Mouse (Mus musculus) midbrain, embryonic 12.5 days (tissue): Measurements from ENCODE around the gene Slc10a3. TPM values are rescaled to one million over a fixed set of nuclear protein-coding genes. Genes with fewer than 3 reads are reported as not detected.

Experiments used
- ATAC-seq: fragments of 200-750 bp; cut with Nextera tagmentation; 2 replicates; pipeline ENCODE4 v1.8.0; 2017; ENCODE audit warnings: low read depth, moderate TSS enrichment, moderate library complexity; ENCODE audit not compliant: low FRiP score
- H3K27ac ChIP-seq: fragments of 300-500 bp; sonication (generic); replicated peaks from 2 replicates; pipeline ENCODE4 v1.5.1; 2016; ENCODE audit warnings: mild to moderate bottlenecking
- H3K27me3 ChIP-seq: fragments of 300-500 bp; sonication (generic); 2 replicates; pipeline ENCODE4 v1.6.1; 2016; ENCODE audit warnings: mild to moderate bottlenecking
- H3K36me3 ChIP-seq: fragments of 300-500 bp; sonication (generic); 2 replicates; pipeline ENCODE4 v1.6.1; 2016
- H3K4me1 ChIP-seq: fragments of 300-500 bp; sonication (generic); 2 replicates; pipeline ENCODE4 v1.6.1; 2016
- H3K4me2 ChIP-seq: fragments of 300-500 bp; sonication (generic); replicated peaks from 2 replicates; pipeline ENCODE4 v1.6.1; 2016; ENCODE audit warnings: mild to moderate bottlenecking, moderate library complexity
- H3K4me3 ChIP-seq: fragments of 300-500 bp; sonication (generic); 2 replicates; pipeline ENCODE4 v1.5.1; 2016; ENCODE audit warnings: mild to moderate bottlenecking
- H3K9ac ChIP-seq: fragments of 300-500 bp; sonication (generic); replicated peaks from 2 replicates; pipeline ENCODE4 v1.6.1; 2016; ENCODE audit warnings: mild to moderate bottlenecking, moderate library complexity
- H3K9me3 ChIP-seq: fragments of 300-500 bp; sonication (generic); 2 replicates; pipeline ENCODE4 v1.6.1; 2016; ENCODE audit warnings: mild to moderate bottlenecking
- WGBS: fragments of 180-500 bp; shearing (Covaris S2); methylation state at CpG from one replicate; pipeline ENCODE4 v1.1.7; 2016; 5-methylcytosine and 5-hydroxymethylcytosine counted together
- polyA plus RNA-seq: library from polyadenylated mRNA; unstranded; fragments of >200 nt; fragmentation: Nextera tagmentation; extraction: Ambion mirVana; gene quantifications from 2 replicates; pipeline ENCODE4 v1.2.1, GENCODE M21; 2016

Slc10a3 gene
- polyA plus RNA-seq, 1 experiment from 2014 or later = 9.0 TPM

DNA sequence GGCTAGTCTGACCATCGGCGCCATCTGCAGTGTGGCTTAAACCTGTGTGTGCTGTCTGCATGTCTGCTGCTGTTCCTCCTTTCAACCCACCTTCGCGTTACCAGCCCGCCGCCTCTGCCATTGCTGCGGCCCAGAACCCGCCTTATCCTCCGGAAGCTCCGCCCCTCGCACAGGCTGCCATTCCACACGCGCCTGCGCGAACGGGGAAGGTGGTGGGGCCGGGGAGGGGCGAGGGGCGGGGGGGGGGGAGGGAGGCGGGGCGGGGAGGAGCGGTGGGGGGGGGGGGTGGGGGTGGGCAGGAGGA, 19.7 kb downstream of the Slc10a3 start, which contains the start of gene Lage3:
Gene Lage3 (minus strand): TSS at position 152 of the 304 bp plus-strand sequence.
- no peaks in the 10 kb centered on the region for H3K27me3 ChIP-seq
- WGBS = 36% methylated on average over 3 of the region's 22 CpGs
- H3K9ac ChIP-seq = peak within 1 kb of the TSS; percentile 59
- peak within 1 kb of the TSS; percentile 42 for H3K27ac ChIP-seq
- no peaks in the 10 kb centered on the region for H3K4me1 ChIP-seq
- H3K4me3 ChIP-seq = peak within 1 kb of the TSS; percentile 44
- H3K9me3 ChIP-seq = no peaks in the 10 kb centered on the region
- ATAC-seq = peak; percentile 83
- H3K4me2 ChIP-seq = peak within 1 kb of the TSS; percentile 59
- H3K36me3 ChIP-seq = no peaks in the 10 kb centered on the region

DNA sequence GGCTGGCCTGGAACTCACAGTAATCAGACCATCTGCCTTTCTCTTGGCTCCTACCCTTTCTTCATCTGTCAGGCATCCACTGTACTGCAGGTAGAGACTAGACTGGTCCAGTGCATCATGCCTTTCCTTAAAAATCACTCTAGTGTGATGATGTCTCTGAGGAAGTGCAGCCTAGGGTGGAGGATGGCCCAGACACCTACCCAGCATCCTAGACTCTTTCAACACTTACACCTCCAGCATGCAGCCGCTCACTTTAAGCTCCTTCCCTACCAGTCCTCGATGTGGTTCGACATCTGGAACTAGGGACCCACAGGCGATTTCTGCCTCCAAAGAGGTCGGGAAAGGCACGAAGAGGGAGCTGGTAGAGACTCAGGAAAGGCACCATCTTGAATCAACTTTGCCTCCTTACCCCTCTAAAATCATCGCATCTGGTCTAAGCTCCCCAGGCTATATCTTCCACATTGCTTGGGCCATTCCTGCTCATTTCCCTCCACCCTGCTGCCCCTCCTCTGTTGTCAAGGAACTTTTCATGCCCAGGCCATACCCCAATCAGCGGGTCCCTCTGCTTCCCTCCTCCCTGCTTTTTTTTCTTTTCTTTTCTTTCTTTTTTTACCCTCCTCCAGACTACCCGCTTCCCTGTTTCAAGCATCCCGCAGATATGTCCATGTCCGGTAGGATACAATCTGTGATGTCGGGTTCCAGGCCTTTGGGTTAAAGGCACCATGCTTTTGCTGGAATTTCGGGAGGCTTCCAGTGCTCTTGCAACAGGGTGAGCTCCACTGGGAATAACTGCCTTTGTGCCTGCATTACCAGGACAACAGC, 20.3 kb downstream of the Slc10a3 start:
- H3K4me3 ChIP-seq = peak overlapping the region; percentile 44
- H3K36me3 ChIP-seq = no peaks in the 10 kb centered on the region
- peak overlapping the region; percentile 59 for H3K4me2 ChIP-seq
- peak overlapping the region; percentile 42 for H3K27ac ChIP-seq
- H3K9ac ChIP-seq = peak overlapping the region; percentile 59
- ATAC-seq = peak; percentile 47; the same call in 1 of the 2 replicates
- H3K27me3 ChIP-seq = no peaks in the 10 kb centered on the region
- 31% methylated on average over 13 of the region's 13 CpGs for WGBS
- H3K4me1 ChIP-seq = no peaks in the 10 kb centered on the region
- H3K9me3 ChIP-seq = no peaks in the 10 kb centered on the region

DNA sequence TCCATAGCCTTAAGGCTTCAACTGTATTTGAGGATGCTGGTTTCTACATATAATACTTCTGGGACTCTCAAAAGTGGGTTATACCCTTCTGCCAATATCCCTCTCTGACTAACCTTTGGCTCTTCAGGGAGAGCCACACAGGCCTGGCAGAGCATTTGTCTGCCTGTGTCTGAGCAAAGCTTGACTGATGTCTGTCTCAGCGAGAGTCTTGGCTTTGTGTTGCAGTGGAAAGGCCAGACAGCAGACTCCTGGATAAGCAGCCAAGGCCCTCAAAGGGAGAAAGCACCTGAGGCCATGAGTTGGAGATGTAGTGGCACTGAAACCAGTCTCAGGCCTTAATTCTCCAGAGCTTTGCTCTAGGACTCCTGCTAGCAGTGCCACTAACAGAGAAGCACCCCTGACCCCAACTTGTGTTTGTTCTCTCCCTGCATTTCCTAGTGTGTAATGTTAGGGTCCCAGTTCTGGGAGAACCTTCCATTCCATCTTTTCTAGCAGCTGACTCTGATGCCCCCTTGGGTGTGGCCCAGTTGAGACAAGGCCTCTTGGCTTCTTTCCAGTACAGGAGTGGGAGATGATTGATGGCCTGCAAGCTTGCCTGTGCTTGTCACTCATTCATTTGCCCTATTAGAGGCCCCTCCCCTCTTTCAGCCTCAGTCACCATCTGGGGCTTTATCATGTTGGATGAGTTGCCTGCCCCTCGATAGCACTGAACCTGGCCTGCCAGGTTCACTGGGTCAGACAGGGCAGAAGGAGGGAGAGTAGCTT, 42.8 kb downstream of the Slc10a3 start:
- peaks cover 12% of the 10 kb centered on the region for H3K4me1 ChIP-seq
- peak overlapping the region; percentile 22; the same call in 1 of the 2 replicates for H3K27ac ChIP-seq
- H3K9me3 ChIP-seq = no peaks in the 10 kb centered on the region
- 37% methylated on average over 2 of the region's 2 CpGs for WGBS
- peaks cover 29% of the 10 kb centered on the region for H3K36me3 ChIP-seq
- no peak for ATAC-seq
- H3K9ac ChIP-seq = peak overlapping the region; percentile 75; the same call in 1 of the 2 replicates
- H3K4me2 ChIP-seq = peak overlapping the region; percentile 61
- H3K4me3 ChIP-seq = peak overlapping the region; percentile 54
- H3K27me3 ChIP-seq = no peaks in the 10 kb centered on the region

DNA sequence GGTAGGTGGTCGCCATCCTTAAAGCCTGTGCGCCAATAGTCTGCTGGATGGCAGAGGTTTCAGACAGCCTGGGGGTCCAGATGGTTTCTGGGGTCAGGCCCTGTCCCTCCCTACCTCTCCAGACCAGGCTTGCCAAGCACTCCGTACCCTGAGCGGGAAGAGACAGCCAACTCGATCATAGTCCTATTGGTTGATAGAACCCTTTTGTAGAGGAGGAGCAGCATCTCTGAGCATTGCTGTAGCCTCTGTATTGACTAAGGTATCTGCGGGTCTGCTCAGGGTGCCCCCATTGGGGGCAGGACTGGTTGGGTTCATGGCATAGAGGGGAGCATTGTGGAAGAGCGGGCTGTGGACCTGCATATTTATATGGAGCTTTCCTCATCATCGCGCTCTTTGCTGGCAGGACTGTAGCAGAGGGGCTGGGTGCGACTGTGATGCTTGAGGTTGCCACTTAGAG, 43.9 kb downstream of the Slc10a3 start:
- peak overlapping the region; percentile 78 for H3K27ac ChIP-seq
- H3K4me1 ChIP-seq = peaks cover 12% of the 10 kb centered on the region
- peak overlapping the region; percentile 75 for H3K9ac ChIP-seq
- H3K27me3 ChIP-seq = no peaks in the 10 kb centered on the region
- peak; percentile 61 for ATAC-seq
- peak overlapping the region; percentile 61 for H3K4me2 ChIP-seq
- H3K4me3 ChIP-seq = peak overlapping the region; percentile 54
- H3K36me3 ChIP-seq = peaks cover 18% of the 10 kb centered on the region
- WGBS = 27% methylated on average over 10 of the region's 10 CpGs
- no peaks in the 10 kb centered on the region for H3K9me3 ChIP-seq

DNA sequence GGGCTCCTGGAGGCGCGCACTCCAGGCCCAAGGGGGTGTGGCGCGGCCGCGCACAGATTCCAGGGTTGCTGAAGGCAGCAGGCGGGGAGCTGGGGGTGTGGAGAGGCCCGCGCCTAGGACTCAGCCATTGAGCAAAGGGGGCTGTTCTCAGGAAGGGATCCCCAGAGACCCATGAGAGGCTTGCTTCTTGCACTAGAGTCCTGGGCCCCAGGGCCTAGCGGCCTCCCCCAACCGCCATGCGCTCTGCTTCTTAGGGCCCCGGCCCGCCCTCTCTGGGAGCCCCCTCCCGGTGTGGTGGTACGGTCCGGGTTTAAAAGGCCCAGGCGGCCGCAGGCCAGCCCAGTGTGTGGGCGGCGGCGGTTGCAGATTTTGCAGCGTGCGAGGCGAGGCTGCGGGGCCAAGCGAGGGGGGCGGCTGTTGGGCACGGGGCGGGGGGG, 44.4 kb downstream of the Slc10a3 start, which contains the start of gene Plxna3:
Gene Plxna3 (plus strand): TSS at position 342 of the 437 bp plus-strand sequence.
- Histone ChIP-seq H3K9ac (peak within 1 kb of the TSS; percentile 75), H3K9me3 (no peaks in the 10 kb centered on the region), H3K27me3 (no peaks in the 10 kb centered on the region), H3K36me3 (peaks cover 14% of the 10 kb centered on the region), H3K4me1 (peaks cover 12% of the 10 kb centered on the region), H3K4me3 (peak within 1 kb of the TSS; percentile 54), H3K4me2 (peak within 1 kb of the TSS; percentile 61), H3K27ac (peak within 1 kb of the TSS; percentile 78)
- ATAC-seq = peak; percentile 92
- 17% methylated on average over 24 of the region's 30 CpGs for whole genome bisulfite sequencing

Other genes with a start within 250 kb of the Slc10a3 start
- gene Opn1mw, start 245.9 kb downstream of the Slc10a3 start, polyA plus RNA-seq = not detected in 2 replicates
- gene Mecp2, start 238.0 kb downstream of the Slc10a3 start, polyA plus RNA-seq = 17.8 and 19.7 TPM in 2 replicates
- gene Tex28, start 205.5 kb downstream of the Slc10a3 start, polyA plus RNA-seq = not detected in 2 replicates
- gene Tktl1, start 196.1 kb downstream of the Slc10a3 start, polyA plus RNA-seq = 0.06 and 0.09 TPM in 2 replicates
- 210 and 233 TPM in 2 replicates for gene Flna, start 123.5 kb downstream of the Slc10a3 start, polyA plus RNA-seq
- gene Emd, start 118.7 kb downstream of the Slc10a3 start, polyA plus RNA-seq = 15.4 and 18.9 TPM in 2 replicates
- 521 and 544 TPM in 2 replicates for gene Rpl10, start 102.5 kb downstream of the Slc10a3 start, polyA plus RNA-seq
- gene Taz, start 91.4 kb downstream of the Slc10a3 start, polyA plus RNA-seq = 88.4 and 92.9 TPM in 2 replicates
- 4.6 and 5.3 TPM in 2 replicates for gene Dnase1l1, start 91.0 kb downstream of the Slc10a3 start, polyA plus RNA-seq
- 118 and 119 TPM in 2 replicates for gene Atp6ap1, start 76.3 kb downstream of the Slc10a3 start, polyA plus RNA-seq
- 616 and 685 TPM in 2 replicates for gene Gdi1, start 68.4 kb downstream of the Slc10a3 start, polyA plus RNA-seq
- gene Fam50a, start 60.3 kb downstream of the Slc10a3 start, polyA plus RNA-seq = 63.2 and 63.4 TPM in 2 replicates
- gene Plxna3, start 44.3 kb downstream of the Slc10a3 start, polyA plus RNA-seq = 51.3 and 55.4 TPM in 2 replicates
- gene Lage3, start 19.7 kb downstream of the Slc10a3 start, polyA plus RNA-seq = 99.7 and 104 TPM in 2 replicates
- 61.1 and 68.2 TPM in 2 replicates for gene Ubl4a, start 131 bp downstream of the Slc10a3 start, polyA plus RNA-seq
- gene Fam3a, start 19.9 kb upstream of the Slc10a3 start, polyA plus RNA-seq = 30.5 and 33.2 TPM in 2 replicates
- 23.2 and 24.4 TPM in 2 replicates for gene Ikbkg, start 19.9 kb upstream of the Slc10a3 start, polyA plus RNA-seq
- gene G6pdx, start 55.8 kb upstream of the Slc10a3 start, polyA plus RNA-seq = 53.6 and 54.1 TPM in 2 replicates
- not detected in 2 replicates for gene Gm6880, start 108.0 kb upstream of the Slc10a3 start, polyA plus RNA-seq
- gene Olfr1326-ps1, start 201.5 kb upstream of the Slc10a3 start, polyA plus RNA-seq = not detected in 2 replicates
- not detected in 2 replicates for gene Olfr1325, start 219.3 kb upstream of the Slc10a3 start, polyA plus RNA-seq